Mouse (Mus musculus) heart, adult 2 months (tissue): Measurements from ENCODE around the gene Syt14.

Experiments
- CTCF ChIP-seq: fragments of 200-600 bp; IDR thresholded peaks from 2 replicates; pipeline ENCODE4 v1.8.1; 2022; ENCODE audit warnings: antibody characterized with exemption, mild to moderate bottlenecking, moderate library complexity
- EP300 ChIP-seq: fragments of 200-500 bp; IDR thresholded peaks from 2 replicates; pipeline ENCODE4 v1.6.1; 2011; ENCODE audit warnings: low read depth, low read length, control low read depth; ENCODE audit not compliant: insufficient read depth
- POLR2A ChIP-seq: fragments of 200-500 bp; IDR thresholded peaks from 2 replicates; pipeline ENCODE4 v1.6.1; 2011; ENCODE audit warnings: mild to moderate bottlenecking, low read depth, low read length, control low read depth; ENCODE audit not compliant: insufficient read depth

- no peak for TF ChIP-seq EP300
- no peak for TF ChIP-seq CTCF
- no peak for TF ChIP-seq POLR2A
Measured at GRCm38 (mm10) chr1:193059596-193059995, 24.0 kb upstream of the Syt14 start.
